Mouse (Mus musculus): Measurements from ENCODE around the gene Cxcl3. TPM values are rescaled to one million over a fixed set of nuclear protein-coding genes. Genes with fewer than 3 reads are reported as not detected.
A peak's percentile ranks its signal among the peaks of the same experiment; 100 is the strongest.
"Not testable (repeated sequence)": the region's sequence is repeated elsewhere in the genome, so short reads cannot be mapped to it uniquely, and the experiment has no call there.

The Cxcl3 gene
- polyA plus RNA-seq, 1 experiment from 2014 or later, result not detected

DNA sequence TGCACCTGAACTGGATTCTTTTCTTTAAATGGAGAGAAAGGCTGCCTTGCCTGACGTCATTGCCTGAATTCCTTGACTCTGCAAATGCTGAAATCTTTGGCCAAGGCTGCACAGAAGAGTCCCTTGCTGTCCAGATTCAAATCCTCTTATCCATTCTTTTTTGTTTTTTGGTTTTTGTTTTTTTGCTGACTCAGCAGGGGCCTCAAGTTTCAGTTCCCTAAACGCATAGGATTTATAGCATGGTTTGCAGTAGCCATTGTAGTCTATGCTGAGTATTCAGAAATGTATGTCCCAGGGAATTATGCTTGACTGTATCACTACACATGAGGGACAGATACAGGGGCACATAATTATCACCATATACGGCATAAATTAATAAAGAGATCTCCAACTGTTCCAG lies 14.5 kb upstream of the Cxcl3 start:
- H3K36me3 ChIP-seq, result no peaks in the 10 kb centered on the region
- no peaks in the 10 kb centered on the region for H3K27me3 ChIP-seq (ENCODE audit: low read depth, poor library complexity, severe bottlenecking)
- DNase-seq (ENCODE audit: low spot score), result no peak
- H3K4me3 ChIP-seq, result no peak overlapping the region
- H3K27ac ChIP-seq, result no peak overlapping the region
- 86% methylated on average over 3 of the region's 3 CpGs for WGBS
- no peaks in the 10 kb centered on the region for H3K9me3 ChIP-seq (replicated peaks)
- peaks cover 2% of the 10 kb centered on the region; the same call in 1 of the 2 replicates for H3K4me1 ChIP-seq

DNA sequence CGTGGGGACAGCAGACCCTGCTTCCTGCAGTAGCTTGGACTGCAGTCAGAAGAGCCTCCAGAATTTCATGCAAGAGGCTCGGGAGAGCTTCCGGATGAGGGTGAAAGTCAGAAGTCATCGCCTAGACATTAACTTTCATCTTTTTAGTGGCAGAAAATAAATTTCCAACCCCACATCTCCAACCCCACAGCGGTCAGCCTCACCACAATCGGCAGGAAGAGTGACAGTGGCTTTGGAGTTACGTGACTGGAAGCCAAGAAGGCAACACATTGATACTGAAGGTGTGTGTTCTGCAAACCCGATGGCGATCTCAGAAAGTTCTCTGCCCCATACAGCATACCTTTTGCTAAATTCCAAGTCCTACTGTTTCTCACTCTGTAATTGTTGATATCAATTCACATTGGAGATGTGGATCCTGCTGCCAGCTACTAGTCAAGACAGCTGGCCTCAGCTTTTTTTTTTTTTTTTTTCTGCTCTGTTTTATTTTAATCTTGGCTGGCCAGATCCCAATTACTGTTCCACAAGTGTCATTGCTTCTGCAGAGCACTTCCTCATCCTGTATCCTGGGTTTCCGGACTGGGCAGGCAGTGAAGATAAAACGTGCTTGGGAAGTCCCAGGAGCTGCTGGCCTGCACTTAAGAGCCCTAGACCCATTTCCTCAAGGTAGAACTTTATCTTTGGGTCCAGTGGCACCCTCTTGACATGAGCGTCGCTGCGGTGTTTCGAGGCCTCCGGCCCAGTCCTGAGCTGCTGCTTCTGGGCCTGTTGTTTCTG lies 13.8 kb upstream of the Cxcl3 start, which contains the start of gene Pf4:
TSS of gene Pf4 (plus strand) at position 556 of the 774 bp plus-strand sequence.
- Histone ChIP-seq H3K9me3 (replicated peaks) (no peaks in the 10 kb centered on the region), H3K4me1 (peaks cover 2% of the 10 kb centered on the region; the same call in 1 of the 2 replicates), H3K27me3 (ENCODE audit: low read depth, poor library complexity, severe bottlenecking) (no peaks in the 10 kb centered on the region), H3K36me3 (no peaks in the 10 kb centered on the region), H3K27ac (no peak within 1 kb of the TSS), H3K4me3 (no peak within 1 kb of the TSS)
- WGBS, result 90% methylated on average over 16 of the region's 16 CpGs
- DNase-seq (ENCODE audit: low spot score), result no peak

DNA sequence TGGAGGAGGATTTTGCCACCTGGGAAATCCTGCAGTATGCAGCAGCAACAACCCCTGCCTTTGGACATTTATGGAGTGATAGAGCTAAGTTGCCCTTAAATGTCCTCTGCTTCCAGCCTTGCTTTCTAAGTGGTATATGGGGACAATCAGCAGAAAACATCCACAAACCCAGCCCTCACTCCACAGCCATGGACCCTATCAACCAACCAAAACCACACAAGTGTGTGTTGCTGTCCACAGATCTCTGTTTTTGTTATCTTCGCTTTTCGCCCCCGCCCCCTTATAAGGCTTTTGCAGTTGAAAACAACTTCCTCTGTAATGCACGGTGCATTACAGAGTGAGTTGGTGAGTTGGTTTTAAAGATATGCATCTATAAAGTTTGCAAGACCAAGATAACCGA lies 10.3 kb upstream of the Cxcl3 start:
- Histone ChIP-seq H3K4me3 (no peak overlapping the region), H3K9me3 (replicated peaks) (no peaks in the 10 kb centered on the region), H3K4me1 (peaks cover 2% of the 10 kb centered on the region; the same call in 1 of the 2 replicates), H3K27me3 (ENCODE audit: low read depth, poor library complexity, severe bottlenecking) (no peaks in the 10 kb centered on the region), H3K27ac (no peak overlapping the region), H3K36me3 (no peaks in the 10 kb centered on the region)
- no peak for DNase-seq (ENCODE audit: low spot score)
- WGBS, result 88% methylated on average over 5 of the region's 5 CpGs

DNA sequence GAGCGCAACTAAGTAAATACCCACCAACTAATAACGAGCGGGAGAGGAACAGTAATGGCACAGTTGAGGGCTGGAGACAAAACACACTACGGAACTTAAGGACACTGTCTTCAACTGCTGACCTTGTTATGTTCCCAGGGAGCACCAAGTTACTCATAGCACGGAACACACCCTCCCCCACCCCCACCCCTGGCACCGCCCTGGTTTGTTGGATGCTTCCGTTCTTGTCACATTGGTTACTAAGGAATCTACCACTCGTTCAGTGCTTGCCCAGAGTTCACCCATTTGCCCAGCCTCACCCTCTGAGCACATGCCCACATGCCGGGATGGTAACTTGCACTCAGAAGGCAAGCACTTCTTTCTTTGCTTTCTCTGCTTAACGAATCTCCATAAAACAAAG lies 8.3 kb upstream of the Cxcl3 start:
- H3K36me3 ChIP-seq, result no peaks in the 10 kb centered on the region
- 84% methylated on average over 10 of the region's 10 CpGs for WGBS
- no peak overlapping the region for H3K27ac ChIP-seq
- no peaks in the 10 kb centered on the region for H3K4me1 ChIP-seq
- no peaks in the 10 kb centered on the region for H3K27me3 ChIP-seq (ENCODE audit: low read depth, poor library complexity, severe bottlenecking)
- DNase-seq (ENCODE audit: low spot score), result no peak
- H3K4me3 ChIP-seq, result no peak overlapping the region
- H3K9me3 ChIP-seq (replicated peaks), result no peaks in the 10 kb centered on the region

DNA sequence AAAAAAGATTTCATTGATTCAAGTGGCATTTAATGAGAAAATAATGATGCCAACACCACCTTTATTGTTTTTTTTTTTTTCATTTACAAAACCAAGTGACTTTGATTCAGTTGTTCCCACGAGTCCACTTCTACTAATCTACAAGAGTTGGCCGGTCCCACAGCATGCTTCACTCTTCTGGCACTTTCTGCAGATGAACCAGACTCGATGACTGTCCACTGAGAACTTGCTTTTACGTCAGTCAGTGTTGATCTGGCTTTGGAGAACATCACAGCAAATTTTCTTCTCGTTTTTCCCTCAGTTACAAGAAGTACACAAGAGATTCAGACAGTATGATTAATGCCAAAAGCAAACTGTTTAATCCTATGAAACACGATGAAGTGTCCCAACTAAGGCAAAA lies 7.0 kb upstream of the Cxcl3 start:
- 88% methylated on average over 6 of the region's 6 CpGs for WGBS
- Histone ChIP-seq H3K27ac (no peak overlapping the region), H3K4me3 (no peak overlapping the region), H3K9me3 (replicated peaks) (no peaks in the 10 kb centered on the region), H3K36me3 (no peaks in the 10 kb centered on the region), H3K4me1 (no peaks in the 10 kb centered on the region), H3K27me3 (ENCODE audit: low read depth, poor library complexity, severe bottlenecking) (no peaks in the 10 kb centered on the region)
- DNase-seq (ENCODE audit: low spot score), result no peak

DNA sequence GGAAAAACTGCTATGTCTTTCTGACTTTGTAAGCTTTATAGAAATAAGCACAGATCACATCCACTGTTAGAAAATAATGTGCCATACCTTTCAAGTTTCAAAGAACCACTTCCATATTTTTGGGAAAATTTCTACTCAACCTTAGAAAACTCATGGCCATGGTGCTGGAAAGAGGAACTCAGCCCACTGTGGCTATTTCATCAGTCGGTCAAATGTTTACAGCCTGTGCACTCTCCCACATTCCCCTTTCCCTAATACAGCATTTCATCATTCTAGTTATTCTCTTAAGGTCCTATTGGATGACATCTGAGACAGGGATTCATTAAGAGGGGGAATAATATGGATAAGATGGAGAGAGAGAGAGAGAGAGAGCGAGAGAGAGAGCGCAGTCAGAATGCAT lies 2.2 kb upstream of the Cxcl3 start:
- H3K36me3 ChIP-seq, result no peaks in the 10 kb centered on the region
- 91% methylated on average over 3 of the region's 3 CpGs for WGBS

DNA sequence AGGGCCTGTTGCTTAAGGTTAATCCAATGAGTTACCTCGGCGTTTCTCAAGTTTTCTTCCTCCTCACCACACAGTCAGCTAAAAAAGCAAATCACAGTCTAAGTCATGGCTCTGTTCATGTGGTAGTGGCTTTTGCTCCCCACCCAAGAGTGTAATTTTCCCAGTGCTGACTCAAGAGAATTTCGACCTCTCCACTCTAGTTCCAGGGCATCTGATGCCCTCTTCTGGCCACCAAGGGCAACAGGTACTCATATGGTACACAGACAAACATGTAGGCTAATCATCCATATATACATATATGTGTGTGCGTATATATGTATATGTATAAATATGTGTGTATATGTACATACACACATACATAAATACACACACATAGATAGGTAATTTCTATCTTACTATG lies 2.2 kb downstream of the Cxcl3 start:
- H3K36me3 ChIP-seq, result no peaks in the 10 kb centered on the region
- no peak for DNase-seq (ENCODE audit: low spot score)
- H3K9me3 ChIP-seq (replicated peaks), result no peaks in the 10 kb centered on the region
- H3K27ac ChIP-seq, result no peak overlapping the region
- WGBS, result 78% methylated on average over 4 of the region's 4 CpGs
- no peak overlapping the region for H3K4me3 ChIP-seq
- peaks cover 28% of the 10 kb centered on the region for H3K4me1 ChIP-seq
- no peaks in the 10 kb centered on the region for H3K27me3 ChIP-seq (ENCODE audit: low read depth, poor library complexity, severe bottlenecking)

More for the DNA sequence above, 2.2 kb upstream of the Cxcl3 start:
- no peak overlapping the region for H3K4me3 ChIP-seq
- H3K27ac ChIP-seq, result no peak overlapping the region
- no peak for DNase-seq (ENCODE audit: low spot score)
- no peaks in the 10 kb centered on the region for H3K9me3 ChIP-seq (replicated peaks)
- no peaks in the 10 kb centered on the region for H3K27me3 ChIP-seq (ENCODE audit: low read depth, poor library complexity, severe bottlenecking)
- peaks cover 11% of the 10 kb centered on the region for H3K4me1 ChIP-seq

DNA sequence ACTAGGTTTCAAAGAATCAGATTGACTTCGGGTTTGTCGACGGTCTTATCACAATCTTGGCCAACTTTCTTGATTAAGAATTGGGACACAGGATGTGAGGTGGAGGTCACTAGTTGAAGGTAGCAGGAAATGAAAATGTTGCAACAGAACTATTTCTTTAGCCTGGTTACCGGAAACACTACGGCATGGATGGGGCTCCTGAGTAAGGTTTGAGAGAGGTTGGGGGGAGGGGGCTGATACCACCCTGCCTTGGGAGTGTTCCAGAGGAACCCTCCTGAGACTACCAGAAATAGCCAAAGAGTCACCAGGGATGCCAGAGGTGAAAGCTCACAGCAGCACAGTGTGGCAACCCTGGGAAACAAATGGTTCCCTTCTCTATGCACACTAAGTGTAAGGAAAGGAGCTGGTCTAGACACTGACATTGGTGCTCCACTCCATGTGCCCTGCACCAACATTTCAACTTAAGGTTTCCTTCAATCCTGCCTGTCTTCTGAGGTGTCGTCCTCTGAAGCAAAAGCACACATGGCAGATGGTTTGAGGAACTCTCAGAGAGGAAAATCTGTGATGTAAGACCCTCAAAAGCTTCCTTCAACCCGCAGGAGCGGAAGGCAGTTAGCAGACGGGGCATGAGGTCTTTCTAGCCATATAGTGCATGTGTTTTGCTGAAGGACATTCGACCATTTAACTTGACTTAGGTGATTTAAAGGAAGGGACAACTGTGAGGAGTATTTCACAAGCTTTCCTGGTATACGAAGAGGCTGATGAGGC lies 3.6 kb downstream of the Cxcl3 start:
- Histone ChIP-seq H3K27ac (peak overlapping the region; percentile 56; the same call in 1 of the 2 replicates), H3K4me1 (peaks cover 28% of the 10 kb centered on the region), H3K27me3 (ENCODE audit: low read depth, poor library complexity, severe bottlenecking) (no peaks in the 10 kb centered on the region), H3K36me3 (no peaks in the 10 kb centered on the region), H3K4me3 (no peak overlapping the region), H3K9me3 (replicated peaks) (no peaks in the 10 kb centered on the region)
- DNase-seq (ENCODE audit: low spot score), result no peak
- WGBS, result 69% methylated on average over 11 of the region's 11 CpGs

DNA sequence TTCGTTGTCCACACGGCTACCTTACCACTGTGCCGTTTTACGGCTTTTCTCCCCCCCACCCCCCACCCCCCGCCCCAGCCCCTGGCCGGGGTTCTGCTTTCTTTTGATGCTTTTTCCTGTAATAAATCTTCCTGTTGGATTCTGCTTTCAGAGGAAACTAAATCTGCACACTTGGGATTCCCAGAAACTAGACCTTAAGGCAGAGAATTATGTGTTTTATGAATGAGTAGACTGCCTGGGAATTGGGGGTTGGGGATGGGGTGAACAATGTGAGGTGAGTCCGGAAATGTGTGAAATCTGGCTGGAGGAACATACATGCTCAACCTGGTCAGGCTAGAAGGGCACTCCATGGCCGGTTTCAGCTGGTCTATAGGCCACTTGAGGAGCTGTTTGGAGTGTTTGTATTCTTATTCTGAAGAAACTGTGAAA lies 4.2 kb downstream of the Cxcl3 start:
- WGBS, result 29% methylated on average over 8 of the region's 8 CpGs

DNA sequence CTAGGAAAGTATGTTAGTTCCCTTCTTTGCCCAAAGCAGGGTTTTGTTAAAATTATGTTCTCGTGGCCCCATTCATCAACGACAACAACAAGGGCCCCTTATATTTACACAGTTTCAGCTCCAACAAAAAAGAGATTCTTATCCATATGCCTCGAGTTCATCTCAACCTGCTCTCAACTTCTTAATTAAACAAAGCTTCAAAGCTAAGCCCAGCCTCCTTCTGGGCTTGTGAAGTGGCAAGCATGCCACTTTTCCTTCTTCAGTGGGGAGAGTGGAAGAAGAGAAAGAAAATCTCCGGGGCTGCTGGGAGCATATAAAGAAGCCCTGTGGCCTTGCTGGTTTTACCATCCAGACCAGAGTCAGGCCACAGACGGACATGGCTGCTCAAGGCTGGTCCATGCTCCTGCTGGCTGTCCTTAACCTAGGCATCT lies 8.3 kb downstream of the Cxcl3 start, which contains the start of gene Cxcl15:
TSS of gene Cxcl15 (plus strand) at position 340 of the 431 bp plus-strand sequence.
- Histone ChIP-seq H3K27ac (no peak within 1 kb of the TSS), H3K36me3 (no peaks in the 10 kb centered on the region), H3K4me3 (no peak within 1 kb of the TSS), H3K4me1 (peaks cover 15% of the 10 kb centered on the region), H3K27me3 (ENCODE audit: low read depth, poor library complexity, severe bottlenecking) (no peaks in the 10 kb centered on the region), H3K9me3 (replicated peaks) (no peaks in the 10 kb centered on the region)
- DNase-seq (ENCODE audit: low spot score), result no peak
- WGBS, result 81% methylated on average over 5 of the region's 5 CpGs

More for the DNA sequence above, 4.2 kb downstream of the Cxcl3 start:
- H3K4me3 ChIP-seq, result no peak overlapping the region
- peaks cover 28% of the 10 kb centered on the region for H3K4me1 ChIP-seq
- no peaks in the 10 kb centered on the region for H3K27me3 ChIP-seq (ENCODE audit: low read depth, poor library complexity, severe bottlenecking)
- no peaks in the 10 kb centered on the region for H3K9me3 ChIP-seq (replicated peaks)
- H3K27ac ChIP-seq, result peak overlapping the region; percentile 56
- DNase-seq (ENCODE audit: low spot score), result peak; percentile 51
- H3K36me3 ChIP-seq, result no peaks in the 10 kb centered on the region

DNA sequence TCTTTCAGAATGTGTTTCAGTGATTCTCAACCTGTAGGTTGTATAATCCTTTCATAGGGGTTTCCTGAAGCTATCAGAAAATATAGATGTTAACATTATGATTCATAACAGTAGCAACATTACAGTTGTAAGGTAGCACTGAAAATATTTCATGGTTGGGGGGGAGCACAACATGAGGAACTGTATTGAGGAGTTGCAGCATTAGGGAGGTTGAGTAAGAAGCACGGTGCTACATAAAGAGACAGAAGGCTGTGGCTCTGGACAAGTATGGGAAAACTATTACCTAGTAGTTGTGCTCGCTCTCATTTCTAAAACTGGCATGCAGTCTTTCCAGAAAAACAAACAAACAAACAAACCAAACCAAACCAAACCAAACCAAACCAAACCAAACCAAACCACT lies 9.5 kb downstream of the Cxcl3 start:
- not testable (repeated sequence) for H3K27ac ChIP-seq; H3K36me3 ChIP-seq; H3K9me3 ChIP-seq (replicated peaks); H3K27me3 ChIP-seq (ENCODE audit: low read depth, poor library complexity, severe bottlenecking); H3K4me1 ChIP-seq; DNase-seq (ENCODE audit: low spot score); H3K4me3 ChIP-seq
- 84% methylated on average over 2 of the region's 2 CpGs for WGBS

DNA sequence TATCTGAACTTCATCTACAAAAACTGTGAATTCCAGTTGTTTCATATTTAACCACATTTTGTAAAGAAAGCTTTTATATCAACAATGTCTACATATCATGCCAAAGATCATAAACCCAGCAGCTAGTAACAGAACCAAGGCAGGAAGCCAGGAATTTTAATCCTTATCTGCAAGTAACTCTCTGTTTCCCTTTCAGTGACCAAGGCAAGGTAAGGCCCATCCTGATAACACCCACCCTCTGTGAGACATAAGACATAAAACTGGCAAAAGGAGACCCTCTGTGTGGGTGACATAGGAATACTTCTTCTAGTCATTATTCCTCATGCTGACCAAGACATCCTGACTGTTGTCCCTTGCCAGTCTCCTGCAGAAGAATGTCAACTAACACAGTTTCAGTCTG lies 18.7 kb downstream of the Cxcl3 start:
- no peak for DNase-seq (ENCODE audit: low spot score)
- H3K9me3 ChIP-seq (replicated peaks), result no peaks in the 10 kb centered on the region
- no peaks in the 10 kb centered on the region for H3K4me1 ChIP-seq
- H3K27ac ChIP-seq, result no peak overlapping the region
- no peak overlapping the region for H3K4me3 ChIP-seq
- no peaks in the 10 kb centered on the region for H3K36me3 ChIP-seq
- H3K27me3 ChIP-seq (ENCODE audit: low read depth, poor library complexity, severe bottlenecking), result no peaks in the 10 kb centered on the region

DNA sequence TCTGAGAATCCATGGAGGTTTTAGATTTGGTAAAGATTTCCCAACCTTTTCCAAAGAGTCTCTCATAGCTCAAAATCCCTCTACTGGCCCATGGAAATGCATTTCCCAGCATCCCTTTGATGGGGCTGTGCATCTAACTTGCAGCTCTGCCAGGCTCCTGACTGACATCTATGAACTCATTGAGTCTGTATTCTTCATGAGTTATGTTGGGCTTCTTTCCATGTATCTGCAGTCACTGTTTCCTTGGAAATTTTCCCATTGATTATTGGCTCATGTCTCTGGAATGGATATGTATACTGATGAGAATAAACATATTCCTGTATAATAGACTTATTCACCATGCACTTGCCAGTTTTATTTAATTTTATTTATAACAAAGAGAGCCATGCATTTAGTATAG lies 20.1 kb downstream of the Cxcl3 start:
- DNase-seq (ENCODE audit: low spot score), result no peak
- H3K4me1 ChIP-seq, result no peaks in the 10 kb centered on the region

More for the DNA sequence above, 20.1 kb downstream of the Cxcl3 start:
- Histone ChIP-seq H3K27me3 (ENCODE audit: low read depth, poor library complexity, severe bottlenecking) (no peaks in the 10 kb centered on the region), H3K4me3 (no peak overlapping the region), H3K27ac (no peak overlapping the region), H3K36me3 (no peaks in the 10 kb centered on the region), H3K9me3 (replicated peaks) (no peaks in the 10 kb centered on the region)
